Mouse (Mus musculus): ENCODE results near the gene Kras.

- TF ChIP-seq GATA1 (IDR thresholded peaks at IDR 0.05; ENCODE audit: low read length) (no peak), TAL1 (IDR thresholded peaks at IDR 0.05; ENCODE audit: low read length) (no peak)
Observed at GRCm38 (mm10) chr6:145250820-145251219, 781 bp upstream of the Kras start.
